Comparison of ENCODE assay signal across 14 mouse cellular contexts in genomic region chr19:12487511-12488204, GRCm38 (mm10). TPM values are rescaled to one million over a fixed set of nuclear protein-coding genes. Genes with fewer than 3 reads are reported as not detected.
DNase-seq lines count a peak whose midpoint lies in the region; ATAC-seq and TF ChIP-seq lines count a peak whose summit lies in the region.
"Had no signal": no experiment of that assay in that cellular context is flagged by ENCODE, and none has a peak within 500 bp of the region (broad histone marks: within the 10 kb centered on the region; RNA-seq: fewer than 3 reads in every experiment).

No protein-coding gene starts in this region.

- TF ChIP-seq CTCF in testis, adult 2 months (IDR thresholded peaks at IDR 0.05; ENCODE audit: control insufficient read depth, insufficient read depth, insufficient replicate concordance, low read depth, low read length): no peak
- TF ChIP-seq CTCF in stomach, postnatal 0 days (IDR thresholded peaks at IDR 0.05; ENCODE audit: low read depth): no peak

- no peaks in the 10 kb centered on the region for H3K27me3 ChIP-seq in hindbrain, embryonic 10.5 days (ENCODE audit: insufficient read depth, poor library complexity, severe bottlenecking)
- no peaks in the 10 kb centered on the region for H3K27me3 ChIP-seq in hindbrain, embryonic 16.5 days (replicated peaks; ENCODE audit: control insufficient read depth, insufficient read depth, low read length)
- no peaks in the 10 kb centered on the region for H3K27me3 ChIP-seq in testis, adult 2 months (ENCODE audit: control insufficient read depth, insufficient read depth, low read length)
- H3K27me3 ChIP-seq in stomach, postnatal 0 days (ENCODE audit: control insufficient read depth, insufficient read depth, low read length): no peaks in the 10 kb centered on the region

- H3K36me3 ChIP-seq in hindbrain, embryonic 10.5 days: peaks cover 86% of the 10 kb centered on the region
- peaks cover 30% of the 10 kb centered on the region for H3K36me3 ChIP-seq in hindbrain, embryonic 16.5 days (ENCODE audit: control insufficient read depth, insufficient read depth, low read length)
- no peaks in the 10 kb centered on the region for H3K36me3 ChIP-seq in testis, adult 2 months (ENCODE audit: control insufficient read depth, insufficient read depth, low read length)
- H3K36me3 ChIP-seq in stomach, postnatal 0 days (ENCODE audit: control insufficient read depth, insufficient read depth, low read length): peaks cover 8% of the 10 kb centered on the region; the same call in 1 of the 2 replicates

- no peak for ATAC-seq in hindbrain, embryonic 16.5 days
- peak; percentile 22 for ATAC-seq in megakaryocyte, adult 5-6 weeks (ENCODE audit: poor library complexity, severe bottlenecking)
- peak; percentile 12; the same call in 1 of the 2 replicates for ATAC-seq in stomach, postnatal 0 days (ENCODE audit: low FRiP score, low TSS enrichment)

- peak overlapping the region; percentile 100 for H3K27ac ChIP-seq in hindbrain, embryonic 10.5 days
- H3K27ac ChIP-seq in hindbrain, embryonic 16.5 days (ENCODE audit: low read depth, low read length): no peak overlapping the region; the same call in 1 of the 2 replicates
- H3K27ac ChIP-seq in testis, adult 2 months (ENCODE audit: control insufficient read depth, insufficient read depth, low read depth, low read length): peak overlapping the region; percentile 71
- peak overlapping the region; percentile 93 for H3K27ac ChIP-seq in stomach, postnatal 0 days (replicated peaks)
- H3K27ac ChIP-seq: macrophage had no signal

- DNase-seq in hindbrain, embryonic 10.5 days (ENCODE audit: low spot score): no peak
- no peak for DNase-seq in testis, postnatal 14 days (ENCODE audit: low spot score)
- DNase-seq in stomach, postnatal 0 days (ENCODE audit: low spot score): peak; percentile 41
- no peak for DNase-seq in urinary bladder, adult 18-20 months (ENCODE audit: low spot score in 2 of 2)
- DNase-seq in adrenal gland, postnatal 10 days: no peak
- DNase-seq: cerebellum, adult 9-11 months; right cerebral cortex, postnatal 14 days had no signal

- H3K9ac ChIP-seq in hindbrain, embryonic 16.5 days (ENCODE audit: low read depth, low read length): no peak overlapping the region
- H3K9ac ChIP-seq in stomach, postnatal 0 days (ENCODE audit: low read length): no peak overlapping the region

- no peak overlapping the region for H3K4me2 ChIP-seq in hindbrain, embryonic 16.5 days (ENCODE audit: low read length)
- H3K4me2 ChIP-seq in stomach, postnatal 0 days (replicated peaks; ENCODE audit: low read depth): peak overlapping the region; percentile 27

- no peak for TF ChIP-seq EP300 in stomach, postnatal 0 days (optimal IDR thresholded peaks at IDR 0.05)

- WGBS in hindbrain, embryonic 10.5 days: 88% methylated on average over 12 of the region's 12 CpGs
- 80% methylated on average over 12 of the region's 12 CpGs for WGBS in hindbrain, embryonic 16.5 days
- WGBS in stomach, postnatal 0 days: 58% methylated on average over 12 of the region's 12 CpGs

- no peak for TF ChIP-seq POLR2A in testis, adult 2 months (IDR thresholded peaks at IDR 0.05; ENCODE audit: control insufficient read depth, low read depth, low read length)

- H3K9me3 ChIP-seq in hindbrain, embryonic 10.5 days: no peaks in the 10 kb centered on the region
- H3K9me3 ChIP-seq in hindbrain, embryonic 16.5 days (ENCODE audit: control insufficient read depth, low read length): no peaks in the 10 kb centered on the region
- H3K9me3 ChIP-seq in stomach, postnatal 0 days (ENCODE audit: control insufficient read depth, low read length): no peaks in the 10 kb centered on the region

- H3K4me3 ChIP-seq in hindbrain, embryonic 10.5 days: peak overlapping the region; percentile 41
- no peak overlapping the region for H3K4me3 ChIP-seq in hindbrain, embryonic 16.5 days (ENCODE audit: low read length)
- no peak overlapping the region for H3K4me3 ChIP-seq in testis, adult 2 months (ENCODE audit: control insufficient read depth, low read depth, low read length)
- H3K4me3 ChIP-seq in stomach, postnatal 0 days (ENCODE audit: low read depth, low read length): no peak overlapping the region

- H3K4me1 ChIP-seq in hindbrain, embryonic 10.5 days (replicated peaks): peaks cover 62% of the 10 kb centered on the region
- H3K4me1 ChIP-seq in hindbrain, embryonic 16.5 days (ENCODE audit: control insufficient read depth, insufficient read depth, low read depth, low read length): peaks cover 24% of the 10 kb centered on the region
- H3K4me1 ChIP-seq in testis, adult 2 months (ENCODE audit: control insufficient read depth, insufficient read depth, low read length): peaks cover 34% of the 10 kb centered on the region
- 0 out of 2 replicates have a peak, but pooled peaks cover 7% of the 10 kb centered on the region for H3K4me1 ChIP-seq in stomach, postnatal 0 days (replicated peaks; ENCODE audit: control insufficient read depth, insufficient read depth)

RNA-seq across cellular contexts. Expression of gene Dtx4, which starts 13.6 kb away (rescaled TPM):
- polyA plus RNA-seq in hindbrain, embryonic 10.5 days (2016; fragmentation: Nextera tagmentation; extraction: Ambion mirVana): 56.5 and 65.2 TPM in 2 replicates
- 32.7 and 39.2 TPM in 2 replicates for polyA plus RNA-seq in hindbrain, embryonic 16.5 days (2015; fragmentation: Nextera tagmentation; extraction: Ambion mirVana)
- polyA plus RNA-seq in testis, adult 2 months (2012; rRNA removed): 5.7 and 6.0 TPM in 2 replicates
- total RNA-seq in megakaryocyte, adult 5-6 weeks (2015): 7.3 and 9.9 TPM in 2 replicates
- total RNA-seq in megakaryocyte, adult 5-6 weeks (2017): 8.3 and 9.0 TPM in 2 replicates
- polyA plus RNA-seq in stomach, postnatal 0 days (2015; fragmentation: Nextera tagmentation; extraction: Ambion mirVana): 6.2 and 7.1 TPM in 2 replicates
- total RNA-seq in adrenal gland, postnatal 10 days (2021): 10 to 100 TPM; 22.5 to 24.4 TPM

RNA-seq across cellular contexts. Expression of gene Mpeg1, which starts 27.1 kb away (rescaled TPM):
- 0.24 and 0.35 TPM in 2 replicates for polyA plus RNA-seq in hindbrain, embryonic 10.5 days (2016; fragmentation: Nextera tagmentation; extraction: Ambion mirVana)
- polyA plus RNA-seq in hindbrain, embryonic 16.5 days (2015; fragmentation: Nextera tagmentation; extraction: Ambion mirVana): 0.66 and 0.77 TPM in 2 replicates
- polyA plus RNA-seq in testis, adult 2 months (2012; rRNA removed): 2.8 and 3.3 TPM in 2 replicates
- total RNA-seq in megakaryocyte, adult 5-6 weeks (2015): 1,084 and 1,137 TPM in 2 replicates
- 543 and 663 TPM in 2 replicates for total RNA-seq in megakaryocyte, adult 5-6 weeks (2017)
- 0.71 and 0.84 TPM in 2 replicates for polyA plus RNA-seq in stomach, postnatal 0 days (2015; fragmentation: Nextera tagmentation; extraction: Ambion mirVana)
- total RNA-seq in adrenal gland, postnatal 10 days (2021): 10 to 100 TPM; 15.1 to 16.1 TPM

RNA-seq across cellular contexts. Expression of gene Fam111a, which starts 57.9 kb away (rescaled TPM):
- 15.3 and 20.2 TPM in 2 replicates for polyA plus RNA-seq in hindbrain, embryonic 10.5 days (2016; fragmentation: Nextera tagmentation; extraction: Ambion mirVana)
- polyA plus RNA-seq in hindbrain, embryonic 16.5 days (2015; fragmentation: Nextera tagmentation; extraction: Ambion mirVana): 6.2 and 6.9 TPM in 2 replicates
- 0.07 and 0.11 TPM in 2 replicates for polyA plus RNA-seq in testis, adult 2 months (2012; rRNA removed)
- 308 and 344 TPM in 2 replicates for total RNA-seq in megakaryocyte, adult 5-6 weeks (2015)
- 409 TPM in 2 replicates for total RNA-seq in megakaryocyte, adult 5-6 weeks (2017)
- 8.2 TPM in 2 replicates for polyA plus RNA-seq in stomach, postnatal 0 days (2015; fragmentation: Nextera tagmentation; extraction: Ambion mirVana)
- total RNA-seq in adrenal gland, postnatal 10 days (2021): 10 to 100 TPM; 11.9 to 14.8 TPM

RNA-seq across cellular contexts. Expression of gene Pfpl, which starts 60.0 kb away (rescaled TPM):
- not detected in 2 replicates for polyA plus RNA-seq in hindbrain, embryonic 10.5 days (2016; fragmentation: Nextera tagmentation; extraction: Ambion mirVana)
- not detected in 2 replicates for polyA plus RNA-seq in hindbrain, embryonic 16.5 days (2015; fragmentation: Nextera tagmentation; extraction: Ambion mirVana)
- polyA plus RNA-seq in testis, adult 2 months (2012; rRNA removed): 0.02 TPM in 2 replicates
- not detected in 2 replicates for total RNA-seq in megakaryocyte, adult 5-6 weeks (2015)
- not detected in 2 replicates for total RNA-seq in megakaryocyte, adult 5-6 weeks (2017)
- not detected in 2 replicates for polyA plus RNA-seq in stomach, postnatal 0 days (2015; fragmentation: Nextera tagmentation; extraction: Ambion mirVana)
- not detected for total RNA-seq in adrenal gland, postnatal 10 days (2021)
- total RNA-seq: adrenal gland, adult 8-10 months; layer of hippocampus, postnatal 10 days had no signal
- polyA plus RNA-seq: heart, postnatal 0 days; macrophage had no signal
